Mouse (Mus musculus): ENCODE results near the gene Acsl5.

DNA sequence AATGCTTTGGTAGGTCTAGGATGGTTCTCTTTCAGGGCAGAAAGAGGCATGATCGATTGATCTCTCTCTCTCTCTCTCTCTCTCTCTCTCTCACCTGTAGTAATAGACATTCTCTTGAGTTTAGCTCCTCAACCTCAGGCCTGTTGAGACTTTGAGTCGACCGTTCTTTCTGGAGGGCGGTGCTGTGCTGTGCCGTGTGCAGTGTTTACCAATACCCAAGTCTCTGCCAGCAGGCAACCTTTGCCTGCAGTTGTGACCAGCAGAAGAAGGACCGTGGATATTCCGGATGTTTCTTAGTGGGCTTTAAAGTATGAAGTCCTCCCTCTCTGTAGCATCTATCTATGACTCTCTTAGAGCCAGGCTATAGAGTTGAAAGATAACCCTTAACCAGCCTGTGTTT is 90.7 kb downstream of the Acsl5 start:
- no peak for TF ChIP-seq CTCF (IDR thresholded peaks at IDR 0.05; ENCODE audit: insufficient read depth, low read length)
- no peak for TF ChIP-seq POLR2A (IDR thresholded peaks at IDR 0.05; ENCODE audit: borderline replicate concordance, extremely low read depth, low read depth, low read length)
